Mouse (Mus musculus) midbrain, postnatal 0 days (tissue): ENCODE results near the gene Zc3h7b. TPM values are rescaled to one million over a fixed set of nuclear protein-coding genes. Genes with fewer than 3 reads are reported as not detected.

ENCODE experiments used
- ATAC-seq: fragments of 200-750 bp; cut with Nextera tagmentation; 2 replicates; pipeline ENCODE4 v1.8.0; 2017; ENCODE audit warnings: moderate number of reproducible peaks, mild to moderate bottlenecking, moderate TSS enrichment, moderate library complexity; ENCODE audit not compliant: low FRiP score
- DNase-seq: peaks from one replicate; pipeline ENCODE4 v3.0.0-alpha.2; 2015; ENCODE audit warnings: low spot score
- H3K27ac ChIP-seq: fragments of 300-500 bp; sonication (generic); 2 replicates; pipeline ENCODE4 v1.5.1; 2014; ENCODE audit warnings: low read depth, mild to moderate bottlenecking, low read length, mixed read lengths
- H3K27me3 ChIP-seq: fragments of 300-500 bp; sonication (generic); 2 replicates; pipeline ENCODE4 v1.6.1; 2014; ENCODE audit warnings: low read length, control low read depth, mixed read lengths; ENCODE audit not compliant: insufficient read depth
- H3K36me3 ChIP-seq: fragments of 300-500 bp; sonication (generic); 2 replicates; pipeline ENCODE4 v1.6.1; 2014; ENCODE audit warnings: low read length, control low read depth, mixed read lengths; ENCODE audit not compliant: insufficient read depth
- H3K4me1 ChIP-seq: fragments of 300-500 bp; sonication (generic); 2 replicates; pipeline ENCODE4 v1.6.1; 2014; ENCODE audit warnings: mild to moderate bottlenecking, control low read depth, antibody characterized with exemption, low read length, mixed read lengths; ENCODE audit not compliant: insufficient read depth
- H3K4me2 ChIP-seq: fragments of 300-500 bp; sonication (generic); 2 replicates; pipeline ENCODE4 v1.6.1; 2014; ENCODE audit warnings: low read depth, mild to moderate bottlenecking, low read length, mixed read lengths; ENCODE audit not compliant: poor library complexity, severe bottlenecking
- H3K4me3 ChIP-seq: fragments of 300-500 bp; sonication (generic); 2 replicates; pipeline ENCODE4 v1.5.1; 2014; ENCODE audit warnings: low read depth, mild to moderate bottlenecking, low read length, moderate library complexity
- H3K9ac ChIP-seq: fragments of 300-500 bp; sonication (generic); replicated peaks from 2 replicates; pipeline ENCODE4 v1.6.1; 2014; ENCODE audit warnings: mild to moderate bottlenecking, low read length, moderate library complexity, mixed read lengths; ENCODE audit not compliant: poor library complexity, severe bottlenecking
- H3K9me3 ChIP-seq: fragments of 300-500 bp; sonication (generic); 2 replicates; pipeline ENCODE4 v1.6.1; 2016; ENCODE audit warnings: low read length, control low read depth
- CTCF ChIP-seq: IDR thresholded peaks from 2 replicates; pipeline ENCODE4 v1.5.1; 2016; ENCODE audit warnings: antibody characterized with exemption, mild to moderate bottlenecking
- WGBS: fragments of 180-500 bp; shearing (Covaris S2); extraction: QIAGEN DNeasy Blood & Tissue Kit; methylation state at CpG from one replicate; pipeline ENCODE4 v1.1.7; 2014; 5-methylcytosine and 5-hydroxymethylcytosine counted together
- polyA plus RNA-seq: library from polyadenylated mRNA; unstranded; fragments of >200 nt; fragmentation: Nextera tagmentation; extraction: Ambion mirVana; gene quantifications from 2 replicates; pipeline ENCODE4 v1.2.1, GENCODE M21; 2015
- total RNA-seq: library from RNA; depleted of rRNA; stranded (reverse); fragments of >200 nt; gene quantifications from 2 replicates; pipeline ENCODE4 v1.2.3, GENCODE M21; 2014

Zc3h7b gene
- total and polyA plus RNA-seq, 2 experiments from 2014 or later, result 43.9 to 154 TPM

- H3K27me3 ChIP-seq, result no peaks in the 10 kb centered on the region
- no peak overlapping the region for H3K4me2 ChIP-seq
- H3K4me1 ChIP-seq, result peaks cover 3% of the 10 kb centered on the region; the same call in 1 of the 2 replicates
- DNase-seq (no peak), ATAC-seq (no peak)
- peaks cover 51% of the 10 kb centered on the region for H3K36me3 ChIP-seq
- 86% methylated on average over 6 of the region's 6 CpGs for WGBS
- H3K9me3 ChIP-seq, result no peaks in the 10 kb centered on the region
- no peak for TF ChIP-seq CTCF
- no peak overlapping the region for H3K4me3 ChIP-seq
- H3K9ac ChIP-seq, result no peak overlapping the region
- H3K27ac ChIP-seq, result no peak overlapping the region
Measured at GRCm38 (mm10) chr15:81713742-81714141, 31.1 kb upstream of the Zc3h7b start.

GRCm38 (mm10) chr15:81718336-81719138, 26.3 kb upstream of the Zc3h7b start:
- Histone ChIP-seq H3K4me3 (no peak overlapping the region), H3K4me2 (no peak overlapping the region), H3K9me3 (no peaks in the 10 kb centered on the region), H3K27ac (peak overlapping the region; percentile 90), H3K4me1 (peaks cover 3% of the 10 kb centered on the region; the same call in 1 of the 2 replicates), H3K9ac (0 out of 2 replicates have a peak overlapping the region, but pooled peaks have one; percentile 8), H3K36me3 (peaks cover 39% of the 10 kb centered on the region), H3K27me3 (no peaks in the 10 kb centered on the region)
- no peak for TF ChIP-seq CTCF
- ATAC-seq (peak; percentile 87), DNase-seq (peak; percentile 90)
- 52% methylated on average over 9 of the region's 9 CpGs for WGBS

- Histone ChIP-seq H3K27me3 (no peaks in the 10 kb centered on the region), H3K4me1 (peaks cover 3% of the 10 kb centered on the region; the same call in 1 of the 2 replicates), H3K27ac (peak overlapping the region; percentile 90), H3K9me3 (no peaks in the 10 kb centered on the region), H3K4me3 (no peak overlapping the region), H3K9ac (no peak overlapping the region), H3K36me3 (peaks cover 44% of the 10 kb centered on the region), H3K4me2 (no peak overlapping the region)
- DNase-seq (no peak), ATAC-seq (no peak)
- 90% methylated on average over 6 of the region's 6 CpGs for WGBS
- TF ChIP-seq CTCF, result peak; percentile 38
Measured at GRCm38 (mm10) chr15:81719139-81719531, 25.7 kb upstream of the Zc3h7b start.

- Histone ChIP-seq H3K27me3 (no peaks in the 10 kb centered on the region), H3K9ac (no peak overlapping the region), H3K4me2 (no peak overlapping the region), H3K4me1 (peaks cover 3% of the 10 kb centered on the region; the same call in 1 of the 2 replicates), H3K36me3 (peaks cover 33% of the 10 kb centered on the region), H3K9me3 (no peaks in the 10 kb centered on the region), H3K27ac (no peak overlapping the region), H3K4me3 (no peak overlapping the region)
- DNase-seq (no peak), ATAC-seq (no peak)
- 95% methylated on average over 5 of the region's 5 CpGs for WGBS
- TF ChIP-seq CTCF, result no peak
Measured at GRCm38 (mm10) chr15:81722361-81722760, 22.5 kb upstream of the Zc3h7b start.

- ATAC-seq, result no peak
- Histone ChIP-seq H3K4me3 (no peak overlapping the region), H3K27me3 (no peaks in the 10 kb centered on the region), H3K4me1 (peaks cover 6% of the 10 kb centered on the region), H3K9me3 (no peaks in the 10 kb centered on the region), H3K27ac (no peak overlapping the region), H3K36me3 (peaks cover 33% of the 10 kb centered on the region), H3K4me2 (no peak overlapping the region), H3K9ac (no peak overlapping the region)
- DNase-seq, result no peak
- WGBS, result 94% methylated on average over 11 of the region's 11 CpGs
- TF ChIP-seq CTCF, result no peak
Measured at GRCm38 (mm10) chr15:81723653-81724052, 21.2 kb upstream of the Zc3h7b start.

- DNase-seq (no peak), ATAC-seq (no peak)
- Histone ChIP-seq H3K27ac (no peak overlapping the region), H3K4me3 (no peak overlapping the region), H3K4me2 (no peak overlapping the region), H3K9ac (no peak overlapping the region), H3K9me3 (no peaks in the 10 kb centered on the region), H3K27me3 (no peaks in the 10 kb centered on the region), H3K4me1 (peaks cover 6% of the 10 kb centered on the region), H3K36me3 (peaks cover 13% of the 10 kb centered on the region)
- TF ChIP-seq CTCF, result no peak
- 98% methylated on average over 8 of the region's 8 CpGs for WGBS
Measured at GRCm38 (mm10) chr15:81725965-81726364, 18.9 kb upstream of the Zc3h7b start.
